Mouse (Mus musculus) spleen, postnatal 36 days (tissue): Measurements from ENCODE around the gene Gm2916.
"Not testable (repeated sequence)": the region's sequence is repeated elsewhere in the genome, so short reads cannot be mapped to it uniquely, and the experiment has no call there.

Experiments used
- DNase-seq, 2 experiments: peaks; one replicate each; pipeline ENCODE4 v3.0.0; 2022; ENCODE audit warnings: low spot score in 2 of 2, mixed read lengths in 1 of 2

Gene Gm2916

DNA sequence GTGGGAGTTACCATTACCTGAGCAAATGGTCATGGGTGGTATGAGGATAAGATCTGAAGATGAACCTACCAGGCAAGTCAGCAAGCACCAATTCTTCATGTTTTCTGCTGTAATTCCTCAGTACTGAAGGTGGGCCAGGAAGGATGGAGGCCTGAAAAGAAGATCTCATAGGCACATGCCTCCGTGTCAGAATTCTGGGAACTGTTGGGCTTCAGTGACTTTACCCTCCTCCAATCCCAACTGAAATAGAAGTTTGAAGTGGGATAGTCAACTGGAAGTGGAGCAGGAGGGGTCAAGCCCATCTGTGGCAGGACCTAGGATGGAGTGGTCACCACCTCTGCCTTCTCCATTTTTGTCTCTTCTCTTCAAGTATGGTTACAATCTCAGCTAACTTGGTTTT, at the start of gene Gm2916:
Gene Gm2916, plus strand, starts transcription at position 301 of the 400 bp plus-strand sequence.
- not testable (repeated sequence) for DNase-seq

DNA sequence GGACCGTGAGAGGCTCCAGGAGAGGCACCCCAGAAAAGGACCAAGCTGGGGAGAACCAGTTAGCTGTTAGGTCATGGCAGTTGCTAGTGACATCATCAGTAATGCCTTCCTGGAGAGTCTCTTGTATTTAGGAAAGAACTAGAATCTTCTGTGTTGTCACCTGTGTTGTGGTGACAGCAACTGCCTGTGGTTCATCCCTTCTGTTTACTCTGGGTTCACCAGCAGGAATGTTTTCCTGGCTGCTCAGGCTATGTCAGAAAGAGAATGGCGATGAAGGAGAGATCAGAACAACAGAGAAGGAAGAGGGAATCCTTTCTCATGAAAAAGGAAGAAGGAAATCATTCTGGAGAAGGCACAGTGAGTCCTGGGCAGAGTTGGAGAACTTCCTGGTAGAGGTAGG, 38.0 kb upstream of the Gm2916 start, which contains the start of gene Gm3033:
Gene Gm3033, plus strand, starts transcription at position 301 of the 400 bp plus-strand sequence.
- DNase-seq, result not testable (repeated sequence)

DNA sequence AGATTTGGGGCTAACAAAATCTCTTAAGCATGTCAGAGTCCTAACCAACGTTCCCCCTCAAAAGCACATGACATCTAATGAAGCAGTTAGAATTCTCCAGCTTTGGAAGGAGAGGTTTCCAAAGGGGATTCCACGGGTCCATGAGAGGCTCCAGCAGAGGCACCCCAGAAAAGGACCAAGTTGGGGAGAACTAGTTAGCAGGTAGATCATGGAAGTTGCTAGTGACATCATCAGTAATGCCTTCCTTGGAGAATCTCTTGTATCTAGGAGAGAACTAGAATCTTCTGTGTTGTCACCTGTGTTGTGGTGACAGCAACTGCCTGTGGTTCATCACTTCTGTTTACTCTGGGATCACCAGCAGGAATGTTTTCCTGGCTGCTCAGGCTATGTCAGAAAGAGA, 47.5 kb downstream of the Gm2916 start, which contains the start of gene Gm3029:
Gene Gm3029, plus strand, starts transcription at position 301 of the 400 bp plus-strand sequence.
- DNase-seq, result not testable (repeated sequence)

DNA sequence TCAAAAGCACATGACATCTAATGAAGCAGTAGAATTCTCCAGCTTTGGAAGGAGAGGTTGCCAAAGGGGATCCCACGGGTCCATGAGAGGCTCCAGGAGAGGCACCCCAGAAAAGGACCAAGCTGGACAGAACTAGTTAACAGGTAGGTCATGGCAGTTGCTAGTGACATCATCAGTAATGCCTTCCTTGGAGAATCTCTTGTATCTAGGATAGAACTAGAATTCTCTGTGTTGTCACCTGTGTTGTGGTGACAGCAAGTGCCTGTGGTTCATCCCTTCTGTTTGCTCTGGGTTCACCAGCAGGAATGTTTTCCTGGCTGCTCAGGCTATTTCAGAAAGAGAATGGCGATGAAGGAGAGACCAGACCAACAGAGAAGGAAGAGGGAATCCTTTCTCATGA, 79.3 kb downstream of the Gm2916 start, which contains the start of gene Gm3095:
Gene Gm3095, plus strand, starts transcription at position 301 of the 400 bp plus-strand sequence.
- not testable (repeated sequence) for DNase-seq
